Mouse (Mus musculus) embryo, embryonic 11.5 days (tissue): ENCODE results near the gene Dnah14.

Experiments
- DNase-seq: peaks from one replicate; pipeline ENCODE4 v3.0.0-alpha.2; 2012; ENCODE audit warnings: low read depth, low spot score

Dnah14 gene

GRCm38 (mm10) chr1:181852466-181852865, 276.1 kb downstream of the Dnah14 start:
- no peak for DNase-seq

DNA sequence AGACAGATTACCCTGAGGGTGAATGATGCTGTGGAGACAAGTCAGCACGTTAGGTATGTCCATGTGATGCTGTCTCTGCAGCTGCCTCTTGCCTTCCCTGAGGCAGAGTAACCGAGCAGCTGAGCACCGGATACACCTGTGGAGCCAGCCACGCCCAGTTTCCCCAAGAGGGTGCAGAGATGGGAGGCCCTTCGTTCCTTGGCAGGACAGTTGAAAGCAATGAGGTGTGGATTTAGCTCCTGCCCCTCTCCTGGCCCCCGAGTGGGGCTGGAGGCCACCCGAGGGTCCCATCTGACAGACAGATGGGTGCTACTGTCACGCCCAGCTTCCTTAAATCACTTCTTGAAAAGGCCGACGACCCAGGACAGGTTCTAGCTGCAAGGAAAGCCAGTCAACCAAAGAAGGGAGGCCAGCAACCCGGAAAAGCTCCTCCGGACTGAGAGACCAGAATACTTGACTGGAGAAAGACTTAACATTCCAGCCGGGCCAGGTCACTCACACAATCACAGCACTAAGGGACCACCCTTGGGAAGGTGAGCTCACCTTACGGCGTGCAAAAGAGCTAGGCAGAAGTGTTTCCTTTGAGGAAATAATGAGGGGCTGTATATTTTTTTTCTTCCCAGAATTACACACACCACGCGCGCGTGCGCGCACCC, 276.9 kb downstream of the Dnah14 start:
- DNase-seq, result no peak

DNA sequence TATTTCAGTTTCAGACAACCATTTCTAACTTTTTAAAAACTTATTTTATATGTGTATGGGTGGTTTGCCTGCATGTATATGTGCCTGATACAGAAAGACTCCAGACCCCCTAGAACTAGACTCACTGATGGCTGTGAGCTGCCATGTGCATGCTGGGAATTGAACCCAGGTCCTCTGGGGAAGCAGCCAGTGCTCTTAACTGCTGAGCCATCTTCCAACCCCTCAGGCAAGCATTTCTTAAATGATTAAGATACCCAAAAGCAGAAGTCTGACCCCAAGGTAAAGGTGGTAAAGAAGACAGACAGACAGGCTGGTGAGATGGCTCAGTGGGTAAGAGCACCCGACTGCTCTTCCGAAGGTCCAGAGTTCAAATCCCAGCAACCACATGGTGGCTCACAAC, 278.5 kb downstream of the Dnah14 start:
- DNase-seq, result no peak

GRCm38 (mm10) chr1:181856329-181856728, 280.0 kb downstream of the Dnah14 start:
- no peak for DNase-seq

GRCm38 (mm10) chr1:181860659-181861058, 284.3 kb downstream of the Dnah14 start:
- no peak for DNase-seq

GRCm38 (mm10) chr1:181861181-181861902, 285.0 kb downstream of the Dnah14 start:
- no peak for DNase-seq

DNA sequence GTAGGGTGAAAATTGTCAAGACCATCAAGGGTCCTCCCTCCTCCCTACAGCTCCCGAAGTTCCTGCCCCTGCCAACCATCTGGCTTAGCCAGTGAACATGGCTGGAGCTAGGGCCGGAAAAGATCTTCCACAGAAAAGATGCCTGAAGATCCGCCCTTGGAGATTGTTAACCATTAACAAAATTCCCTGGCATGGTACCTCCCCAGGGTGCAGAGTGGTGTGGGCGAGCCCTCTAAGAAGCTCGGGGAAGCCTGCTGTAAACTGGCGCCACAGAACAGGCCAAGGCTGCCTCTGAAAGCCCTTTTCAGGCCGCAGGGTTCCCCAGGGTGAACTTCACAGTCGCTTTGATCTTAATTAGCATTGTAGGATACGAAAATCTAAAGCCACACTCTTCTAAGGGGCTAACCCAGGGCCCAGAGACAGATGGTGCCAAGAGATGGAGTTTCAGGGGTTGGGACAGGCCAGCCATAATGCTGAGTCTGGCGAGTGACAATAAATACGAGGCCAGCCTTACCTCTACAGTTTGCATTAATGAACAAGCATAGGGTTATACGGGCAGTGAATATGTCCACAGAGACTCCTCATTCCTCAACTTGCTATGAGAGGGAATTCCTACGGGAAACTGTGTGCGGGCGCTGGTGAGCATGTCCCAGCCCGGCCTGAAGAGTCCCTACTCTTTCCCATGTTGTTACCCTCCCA, 286.5 kb downstream of the Dnah14 start:
- DNase-seq, result no peak

GRCm38 (mm10) chr1:181863431-181863830, 287.1 kb downstream of the Dnah14 start:
- DNase-seq, result no peak
